Mouse (Mus musculus) layer of hippocampus, adult 9-10 months (tissue): Measurements from ENCODE around the gene Zbtb38.

Experiments used
- DNase-seq: peaks from one replicate; pipeline ENCODE4 v3.0.0; 2022; ENCODE audit warnings: low spot score

The Zbtb38 gene

DNA sequence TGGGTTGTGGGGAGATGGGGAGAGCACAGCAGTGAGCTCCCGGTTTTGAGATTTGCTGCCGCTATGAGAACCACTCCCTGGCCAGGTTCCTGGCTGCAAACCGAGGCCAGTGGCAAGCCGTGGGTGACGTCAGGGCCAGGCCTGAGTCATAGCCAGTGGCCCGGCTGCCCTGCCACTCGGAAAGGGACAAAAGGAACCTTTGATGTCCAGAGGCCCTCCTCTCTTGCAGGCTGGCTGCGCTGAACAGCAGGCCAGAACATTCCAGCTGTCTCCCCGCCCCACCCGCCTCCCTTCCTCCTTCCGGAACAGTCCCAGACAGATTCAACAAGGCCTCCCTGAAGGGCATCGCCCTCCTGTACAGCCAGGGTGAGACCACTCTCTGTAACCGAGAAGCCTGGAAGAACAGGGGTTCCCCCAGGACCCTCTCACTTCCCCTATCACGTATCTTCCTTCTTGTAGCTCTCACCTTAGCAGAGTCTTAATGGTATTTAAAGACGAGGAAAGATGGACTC lies at the start of gene Zbtb38:
Zbtb38 (minus strand) TSS at position 229 of the 512 bp plus-strand sequence.
- DNase-seq: no peak

DNA sequence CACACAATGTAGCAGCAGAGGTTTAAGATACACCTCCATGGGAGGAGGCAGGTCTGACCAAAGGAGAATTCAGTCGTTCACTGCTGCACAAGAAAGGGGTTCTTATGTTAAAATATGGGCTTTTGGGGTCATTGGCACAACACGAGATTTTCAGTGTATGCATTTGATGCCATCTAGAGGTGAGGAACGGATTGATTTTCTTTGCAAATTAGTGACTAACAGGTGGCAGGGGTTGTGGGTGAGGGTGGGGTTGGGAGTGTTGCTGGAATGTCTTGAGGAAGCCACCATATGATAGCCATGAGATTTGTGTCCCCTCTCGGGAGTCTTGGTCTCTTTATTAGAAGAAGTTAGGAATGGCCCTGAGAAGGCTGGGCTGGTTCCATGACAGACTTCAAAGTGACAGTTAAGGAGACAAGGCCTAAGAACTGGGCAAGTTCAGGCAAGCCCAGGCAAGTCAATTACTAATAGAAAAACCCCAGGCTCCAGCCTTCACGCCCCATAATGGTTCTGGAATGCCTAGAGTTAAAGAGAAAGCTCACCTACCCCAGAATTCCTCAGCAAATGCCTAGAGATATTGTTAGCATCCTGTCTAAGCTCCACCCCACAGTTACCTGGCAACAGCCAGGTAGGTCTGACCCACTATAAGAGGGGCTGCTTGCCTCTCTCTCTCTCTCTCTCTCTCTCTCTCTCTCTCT lies 47.6 kb upstream of the Zbtb38 start:
- DNase-seq: no peak

DNA sequence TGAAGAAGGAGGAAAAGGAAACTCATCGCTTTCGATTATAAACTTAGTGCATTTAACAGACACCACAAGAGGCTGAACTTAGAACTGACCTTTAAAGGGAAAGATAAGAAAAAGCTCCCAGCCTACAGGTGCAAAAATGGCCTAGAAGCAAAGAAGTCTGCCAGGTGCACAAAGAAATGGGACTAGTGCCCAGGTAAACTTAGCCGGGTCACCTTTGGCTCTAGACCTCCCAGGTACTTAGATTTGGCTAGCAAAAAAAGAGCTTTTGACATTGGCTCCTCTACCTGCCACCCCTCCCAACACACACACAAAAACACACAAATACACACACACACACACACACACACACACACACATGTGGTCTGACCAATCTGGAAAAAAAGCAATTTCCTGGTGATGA lies 44.7 kb upstream of the Zbtb38 start:
- no peak for DNase-seq

DNA sequence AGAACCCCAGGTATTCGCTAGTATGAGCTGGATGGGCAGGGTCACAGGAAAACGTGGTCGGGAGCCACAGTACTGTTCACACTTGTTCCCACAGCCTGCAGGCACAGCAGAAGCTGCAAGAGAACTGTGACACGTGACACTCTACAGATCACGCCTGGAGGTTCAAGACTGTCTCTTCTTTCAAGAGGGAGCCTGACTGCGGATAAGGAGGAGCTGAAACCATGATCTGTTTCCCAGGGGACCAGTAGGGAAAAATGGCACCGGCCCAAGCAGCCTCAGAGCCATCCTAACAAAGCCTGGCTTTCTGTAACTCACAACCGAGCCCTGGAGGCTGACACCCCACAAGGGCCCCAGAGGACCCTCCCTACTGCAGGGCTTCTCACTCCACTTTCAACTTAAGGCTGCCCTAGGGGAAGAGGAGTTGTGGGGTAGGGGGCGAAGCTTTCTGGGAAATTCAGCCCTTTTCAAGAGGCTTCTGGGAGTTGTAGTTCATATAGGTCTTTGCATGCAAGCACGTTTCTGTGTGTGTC lies 42.8 kb upstream of the Zbtb38 start:
- peak; percentile 21 for DNase-seq

DNA sequence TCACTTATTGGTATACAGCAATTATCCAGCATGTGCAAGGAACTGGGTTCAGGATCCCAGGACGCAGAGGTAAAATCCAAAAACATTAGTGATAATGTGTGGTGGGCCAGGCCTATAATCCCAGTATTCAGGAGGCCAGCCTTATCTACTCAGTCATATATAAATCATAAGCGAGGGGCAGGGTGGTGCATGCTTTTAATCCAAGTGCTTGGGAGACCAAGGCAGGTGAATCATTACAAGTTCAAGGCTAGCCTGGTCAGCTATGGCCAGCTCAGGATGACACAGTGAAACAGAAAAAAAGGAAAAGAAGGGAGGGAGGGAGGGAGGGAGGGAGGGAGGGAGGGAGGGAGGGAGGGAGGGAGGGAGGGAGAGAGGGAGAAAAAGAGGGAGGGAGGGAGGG lies 42.0 kb upstream of the Zbtb38 start:
- DNase-seq: no peak

DNA sequence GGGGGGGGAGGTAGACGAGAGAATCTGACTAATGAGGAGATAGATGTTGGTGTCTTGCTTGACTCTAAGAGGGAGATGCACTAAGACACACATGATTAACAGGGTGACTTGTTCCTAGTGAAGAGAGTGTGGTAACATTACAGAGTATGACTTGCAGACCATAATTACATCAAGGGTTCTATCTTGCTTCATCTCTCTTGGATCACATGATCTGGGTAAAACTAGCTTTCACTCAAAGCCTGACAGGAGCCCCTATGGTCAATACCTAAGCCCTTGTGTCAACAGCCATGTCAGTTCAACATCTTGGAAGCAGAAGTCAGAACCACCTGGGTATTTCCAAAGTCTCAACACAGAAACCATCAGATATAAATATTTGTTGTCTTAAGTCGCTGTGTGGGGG lies 39.9 kb upstream of the Zbtb38 start:
- no peak for DNase-seq

DNA sequence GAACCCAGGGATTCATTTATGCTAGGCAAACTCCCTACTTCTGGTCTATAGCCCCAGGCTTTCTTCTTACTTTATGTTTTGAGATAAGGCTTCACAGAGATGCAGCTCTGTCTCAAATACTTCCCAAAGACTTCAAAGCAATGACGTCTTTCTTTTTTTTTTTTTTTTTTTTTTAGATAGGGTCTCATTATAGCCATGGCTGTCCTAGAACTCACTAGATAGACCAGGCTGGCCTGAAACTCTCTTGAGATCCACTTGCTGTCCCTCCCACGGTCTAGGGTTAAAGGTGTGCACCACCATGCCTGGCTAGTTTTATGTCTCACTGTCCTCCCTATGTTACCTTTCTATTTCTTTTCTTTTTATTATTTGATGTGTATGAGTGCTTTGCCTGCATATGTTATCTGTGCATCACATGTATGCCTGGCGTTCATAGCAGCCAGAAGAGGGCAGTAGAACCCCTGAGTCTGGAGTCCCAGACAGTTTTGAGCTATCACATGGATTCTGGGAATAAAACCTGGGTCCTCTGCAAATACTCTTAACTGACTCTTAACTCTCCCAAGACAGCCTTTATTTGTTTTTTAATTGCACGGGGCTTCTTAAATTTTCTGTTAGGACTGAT lies 37.9 kb upstream of the Zbtb38 start:
- no peak for DNase-seq

DNA sequence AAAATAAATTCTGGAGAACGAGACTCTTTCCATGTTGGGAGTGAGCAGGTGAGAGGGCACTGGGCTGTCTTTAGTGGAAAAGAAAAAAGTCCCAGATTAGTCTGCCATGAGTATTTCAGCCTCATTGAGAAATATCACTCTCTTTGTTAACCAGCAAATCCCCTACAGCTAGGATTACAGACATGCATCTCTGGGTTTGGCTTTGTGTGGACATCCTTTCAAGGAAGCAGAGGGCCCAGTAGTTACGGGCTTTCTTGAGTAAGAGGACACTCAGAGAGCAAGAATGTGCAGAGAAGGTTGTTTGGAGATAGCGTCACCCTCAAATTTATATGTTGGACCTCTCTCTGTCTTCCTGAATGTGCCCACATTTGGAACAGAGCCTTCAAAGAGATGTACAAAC lies 37.3 kb upstream of the Zbtb38 start:
- DNase-seq: no peak

DNA sequence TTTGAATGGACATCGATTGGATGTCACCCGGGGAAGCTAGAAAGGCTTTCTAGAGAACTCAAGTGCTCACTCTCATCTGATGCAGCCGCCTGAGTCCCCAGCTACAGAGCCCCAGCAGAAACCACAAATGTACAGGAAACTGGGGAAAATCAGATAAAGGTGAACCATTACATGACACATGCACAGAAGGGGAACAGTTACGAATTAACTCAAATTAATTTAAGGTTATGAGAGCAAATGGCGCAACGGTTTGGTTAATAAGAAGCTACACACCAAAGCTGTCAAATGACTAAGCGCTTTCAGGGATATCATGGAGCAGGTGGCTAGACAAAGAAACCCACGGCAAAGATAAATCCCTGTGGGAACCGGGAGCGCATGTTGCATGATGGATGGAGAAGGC lies 35.2 kb upstream of the Zbtb38 start:
- no peak for DNase-seq

DNA sequence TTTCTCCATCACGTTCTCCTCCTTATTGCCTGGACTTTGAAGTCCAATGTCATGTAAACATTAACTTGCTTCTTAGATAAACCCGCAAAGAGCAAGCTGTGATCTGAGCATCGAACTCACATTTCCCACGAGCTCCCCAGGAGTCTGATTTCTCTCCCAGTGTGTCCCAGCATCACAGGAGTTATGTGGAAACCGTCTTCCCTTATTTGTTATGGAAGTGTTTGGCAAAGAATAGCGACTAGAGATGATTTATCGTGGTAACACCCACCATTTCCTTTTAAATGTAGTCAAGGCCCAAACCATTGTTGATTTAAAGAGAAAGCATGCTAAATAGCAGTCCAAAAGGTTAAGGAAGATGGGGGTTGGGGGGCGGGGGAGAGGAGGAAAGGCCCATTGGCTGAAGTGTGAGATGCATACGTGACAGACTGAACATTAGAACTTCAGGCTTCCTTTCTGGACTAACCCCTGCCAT lies 33.3 kb upstream of the Zbtb38 start:
- no peak for DNase-seq

DNA sequence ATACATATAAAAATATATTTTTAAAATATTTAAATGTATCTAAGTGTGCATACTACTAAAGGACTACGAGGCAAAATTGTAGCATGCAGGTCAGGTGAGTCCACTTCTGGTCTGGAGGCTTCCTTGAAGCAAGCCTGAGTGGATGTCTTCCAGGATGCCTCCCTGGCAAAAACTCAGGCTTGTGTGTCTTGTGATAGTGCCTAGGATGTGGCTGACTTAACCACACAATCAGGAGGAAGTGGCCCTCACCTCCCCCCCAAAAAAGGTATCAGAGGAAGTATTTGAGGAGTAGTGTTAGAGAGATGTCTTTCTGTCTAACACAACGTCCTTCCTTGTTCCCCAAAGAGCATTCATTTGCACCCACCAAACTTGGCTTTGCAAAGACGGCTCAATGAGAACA lies 32.6 kb upstream of the Zbtb38 start:
- DNase-seq: no peak

DNA sequence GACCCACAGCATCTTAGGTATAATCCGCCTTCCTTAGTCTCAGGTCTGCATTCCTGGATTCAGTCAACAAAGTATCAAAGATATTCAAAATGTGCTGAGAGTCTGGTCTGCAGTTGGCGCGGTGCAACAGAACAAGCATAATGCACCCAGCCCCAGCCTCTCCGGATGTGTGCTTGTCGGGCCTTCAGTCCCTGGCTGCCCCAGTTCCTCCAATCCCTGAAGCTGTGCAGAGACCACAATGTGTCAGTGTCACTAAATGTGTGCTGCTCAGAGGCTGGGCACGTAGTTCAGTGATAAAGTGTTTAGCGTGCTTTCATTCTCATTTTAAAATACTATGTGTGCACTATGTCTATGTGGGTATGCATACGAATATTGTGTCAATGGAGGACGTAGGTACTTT lies 31.0 kb upstream of the Zbtb38 start:
- DNase-seq: no peak

DNA sequence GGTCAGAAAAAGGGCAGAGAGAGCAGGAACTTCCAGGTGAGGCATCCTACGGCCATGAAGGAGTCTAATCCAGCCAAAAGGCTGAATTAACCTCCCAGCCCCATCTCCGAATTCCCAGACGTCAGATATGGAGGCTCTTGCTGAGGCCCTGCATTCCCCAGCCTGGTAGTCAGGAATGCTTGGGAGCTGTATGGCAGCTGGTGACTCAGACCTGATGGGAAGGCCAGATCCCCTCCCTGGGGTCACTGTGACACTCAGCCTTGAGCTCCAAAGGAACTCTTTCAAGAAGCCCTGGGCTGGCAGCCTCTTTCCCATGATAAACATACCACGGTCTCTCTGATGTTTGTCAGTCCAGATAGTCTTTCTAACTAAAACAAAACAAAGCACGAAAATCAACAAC lies 30.6 kb upstream of the Zbtb38 start:
- DNase-seq: no peak

DNA sequence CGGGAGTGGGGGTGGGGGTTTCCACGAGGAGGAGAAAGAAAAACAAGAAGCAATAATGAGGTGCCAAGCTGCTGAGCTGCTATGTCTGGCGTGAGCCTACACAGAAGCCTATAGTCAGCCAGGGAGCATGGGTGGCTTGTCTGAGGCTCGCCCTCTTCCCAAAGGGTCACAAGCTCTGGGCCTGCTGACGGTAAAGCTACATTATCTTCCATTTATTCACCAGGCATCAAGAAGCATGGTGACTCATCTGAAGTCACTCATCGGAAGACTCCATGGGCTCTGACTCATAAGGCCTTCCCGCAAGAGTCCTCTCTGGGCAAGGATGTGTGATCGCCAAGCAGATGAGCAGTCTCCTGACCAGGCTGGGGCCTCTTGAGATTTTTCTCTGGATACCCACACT lies 29.4 kb upstream of the Zbtb38 start:
- DNase-seq: no peak

DNA sequence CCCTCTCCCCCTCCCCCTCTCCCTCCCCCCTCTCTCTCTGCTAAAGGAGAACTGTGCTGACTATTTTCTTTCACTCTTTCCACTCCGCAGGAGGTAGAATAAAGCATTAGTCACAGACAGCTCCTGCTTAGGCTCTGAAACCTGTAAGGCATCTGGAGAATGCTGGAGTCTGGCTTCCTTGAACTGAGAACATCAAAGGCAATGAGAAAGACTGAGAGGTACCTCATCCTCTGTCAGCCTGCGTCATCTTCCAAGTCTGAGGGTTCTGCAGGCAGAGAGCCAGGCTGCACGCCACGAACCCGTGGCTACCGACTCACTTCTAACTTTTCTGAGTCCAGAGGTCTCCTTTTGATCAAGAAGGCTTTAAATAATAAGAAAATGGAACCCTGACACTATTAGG lies 20.5 kb upstream of the Zbtb38 start:
- no peak for DNase-seq

DNA sequence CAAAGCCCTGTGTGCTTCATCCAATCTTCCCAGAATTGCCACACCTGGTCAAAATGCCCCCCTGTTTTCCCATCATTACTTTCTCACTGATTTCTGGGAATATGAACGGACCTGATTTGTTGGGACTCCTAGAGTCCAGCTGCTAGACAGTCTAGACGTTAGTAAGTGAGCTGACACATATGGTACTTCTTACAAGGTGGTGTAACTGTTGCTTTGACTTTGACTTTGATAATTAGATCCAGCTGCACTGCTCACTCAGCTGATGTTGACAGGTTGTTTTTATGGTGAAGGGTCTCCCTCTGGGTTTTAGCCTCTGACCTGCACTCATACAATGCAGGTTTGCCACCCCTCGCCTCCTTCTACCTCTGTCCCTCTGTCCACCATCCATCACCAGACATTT lies 17.8 kb upstream of the Zbtb38 start:
- no peak for DNase-seq

DNA sequence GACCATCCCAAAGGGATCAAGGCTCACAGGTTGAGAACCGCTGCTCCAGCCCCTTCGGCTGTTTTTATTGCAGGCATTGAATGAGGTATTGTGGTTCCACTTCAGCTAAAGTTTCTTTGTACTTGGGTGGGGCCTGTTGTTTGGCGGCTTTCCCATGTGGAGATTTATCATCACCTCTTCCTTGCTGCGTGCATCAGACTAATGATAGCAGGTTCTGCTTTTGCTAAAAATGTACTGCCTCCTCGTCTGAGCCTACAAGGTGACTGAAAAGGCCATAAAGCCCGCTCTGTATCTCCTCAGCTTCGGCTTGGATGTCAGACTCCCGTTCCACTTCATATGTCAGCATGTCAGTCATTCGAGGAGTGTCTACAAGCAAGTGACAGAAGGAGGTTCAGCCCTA lies 17.0 kb upstream of the Zbtb38 start:
- no peak for DNase-seq

DNA sequence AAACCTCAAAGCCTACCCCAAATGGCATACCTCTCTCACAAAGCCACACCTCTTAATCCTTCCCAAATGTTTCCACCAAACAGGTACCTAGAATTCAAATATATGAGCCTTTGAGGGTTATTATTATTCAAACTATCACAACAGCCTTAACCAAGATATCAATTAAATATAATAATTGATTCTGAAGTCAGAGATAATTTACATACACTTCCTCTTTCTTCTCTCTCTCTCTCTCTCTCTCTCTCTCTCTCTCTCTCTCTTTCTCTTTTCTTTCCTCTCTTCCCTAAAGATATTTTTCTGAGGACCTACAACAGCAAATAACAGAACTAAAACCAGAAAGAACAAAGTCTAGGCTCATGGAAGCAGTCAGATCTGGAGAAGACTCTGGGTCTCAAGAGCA lies 15.2 kb upstream of the Zbtb38 start:
- no peak for DNase-seq

DNA sequence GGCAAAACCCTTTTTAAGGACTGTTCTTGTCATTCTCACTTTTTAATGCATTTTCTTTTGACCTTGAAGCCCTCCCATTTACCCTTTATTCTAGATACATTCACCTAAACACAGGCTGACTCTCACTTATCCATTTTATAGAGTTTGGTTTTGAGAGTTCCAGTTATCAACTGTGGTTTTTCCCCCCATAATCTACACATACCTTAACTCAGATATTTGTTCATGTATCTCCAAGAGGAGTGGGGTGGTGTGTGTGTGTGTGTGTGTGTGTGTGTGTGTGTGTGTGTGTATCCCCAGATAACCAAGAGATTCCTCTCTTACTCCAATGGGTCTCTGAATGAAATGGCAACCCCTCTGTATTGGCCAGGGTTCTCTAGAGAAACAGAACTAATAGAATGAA lies 13.4 kb upstream of the Zbtb38 start:
- no peak for DNase-seq

DNA sequence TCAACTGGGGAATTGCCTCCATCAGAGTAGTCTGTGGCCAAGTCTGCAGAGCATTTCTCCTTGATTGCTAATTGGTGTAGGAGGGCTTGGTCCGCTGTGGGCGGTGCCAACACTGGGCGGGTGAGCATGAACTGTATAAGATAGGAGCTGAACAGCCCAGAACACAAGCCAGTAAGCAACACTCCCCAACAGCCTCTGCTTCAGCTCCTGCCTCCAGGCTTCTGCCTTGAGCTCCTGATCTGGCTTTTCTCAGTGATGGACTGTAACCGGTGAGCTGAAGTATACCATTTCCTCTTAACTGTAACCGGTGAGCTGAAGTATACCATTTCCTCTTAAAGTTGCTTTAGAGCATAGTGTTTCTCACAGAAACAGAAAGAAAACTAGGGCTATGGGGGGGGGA lies 12.8 kb upstream of the Zbtb38 start:
- no peak for DNase-seq

DNA sequence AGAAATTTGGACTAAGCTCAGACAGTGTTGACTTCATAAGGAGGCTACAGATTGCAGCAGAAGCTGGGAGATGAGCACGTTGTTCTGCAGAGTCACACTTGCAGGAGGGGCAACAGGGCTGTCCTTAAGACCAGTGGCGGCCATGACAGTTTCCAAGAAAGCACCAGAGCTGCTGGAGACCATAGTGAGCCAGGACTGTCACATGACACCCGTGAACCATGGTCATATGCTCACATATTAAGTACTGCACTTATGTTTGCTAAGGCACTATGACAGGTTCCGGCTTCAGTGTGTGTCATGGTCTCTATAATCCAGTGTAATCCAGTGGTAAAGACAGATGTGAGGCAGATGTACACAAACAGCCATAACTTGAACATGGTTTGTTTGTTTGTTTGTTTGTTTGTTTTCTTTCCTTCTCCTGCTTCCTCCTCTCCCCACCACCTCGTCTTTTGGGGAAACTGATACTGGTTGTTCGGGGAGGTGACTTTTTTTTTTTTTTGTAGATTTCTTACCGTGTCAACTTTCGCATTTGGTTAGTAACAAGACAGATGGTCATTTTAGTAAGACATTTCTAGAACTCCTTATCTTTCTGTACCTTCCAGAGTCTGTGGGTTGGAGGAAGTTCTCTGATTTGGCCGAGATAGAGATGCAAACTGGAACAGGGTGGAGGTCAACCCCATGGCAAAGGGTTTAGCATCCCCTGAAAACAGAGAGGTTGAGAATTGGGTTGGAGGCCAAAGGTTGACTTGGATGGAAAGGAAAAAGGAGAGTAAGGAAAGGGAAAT lies 11.4 kb upstream of the Zbtb38 start:
- no peak for DNase-seq

DNA sequence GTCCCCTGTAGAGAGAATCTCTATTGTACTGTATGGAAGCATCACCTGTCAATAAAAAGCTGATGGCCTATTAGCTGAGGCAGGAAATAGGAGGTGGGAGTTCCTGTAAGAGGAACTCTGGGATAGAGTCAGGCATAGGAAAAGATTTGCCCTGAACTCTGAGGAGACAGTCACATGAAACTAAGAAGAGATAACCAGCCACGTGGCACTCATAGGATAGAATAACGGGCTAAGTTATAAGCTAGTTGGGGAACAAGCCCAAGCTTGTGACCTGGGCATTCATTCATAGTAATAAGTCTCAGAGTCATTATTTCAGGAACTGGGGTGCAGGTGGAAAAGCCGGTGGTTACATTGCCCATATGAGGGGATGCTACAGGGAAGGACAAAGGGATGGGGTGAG lies 10.4 kb upstream of the Zbtb38 start:
- DNase-seq: no peak
